ENCODE assay signal across 7 mouse cellular contexts in genomic region chr3:154327883-154328720, GRCm38 (mm10). TPM values are rescaled to one million over a fixed set of nuclear protein-coding genes. Genes with fewer than 3 reads are reported as not detected.
A peak's percentile ranks its signal among the peaks of the same experiment; 100 is the strongest.
DNase-seq lines count a peak whose midpoint lies in the region; ATAC-seq and TF ChIP-seq lines count a peak whose summit lies in the region.

No protein-coding gene starts in this region.

- H3K27me3 ChIP-seq in ES-Bruce4 (ENCODE audit: control insufficient read depth, insufficient read depth, low read length, poor library complexity, severe bottlenecking) = peaks cover 48% of the 10 kb centered on the region
- H3K27me3 ChIP-seq in G1E (ENCODE audit: insufficient read depth, low read length) = no peaks in the 10 kb centered on the region
- H3K27me3 ChIP-seq in heart, embryonic 14.5 days (ENCODE audit: control insufficient read depth, insufficient read depth, low read length) = peaks cover 89% of the 10 kb centered on the region
- H3K27me3 ChIP-seq in limb, embryonic 13.5 days = peaks cover 84% of the 10 kb centered on the region
- peaks cover 72% of the 10 kb centered on the region for H3K27me3 ChIP-seq in stomach, embryonic 15.5 days (replicated peaks)

- peak overlapping the region; percentile 64 for H3K4me3 ChIP-seq in ES-Bruce4 (ENCODE audit: low read depth, low read length)
- H3K4me3 ChIP-seq in G1E (ENCODE audit: low read depth, low read length) = peak overlapping the region; percentile 20; the same call in 1 of the 2 replicates
- peak overlapping the region; percentile 32 to 46; a peak in 3 of 4 replicates for H3K4me3 ChIP-seq in heart, embryonic 14.5 days (ENCODE audit: control insufficient read depth in 1 of 2, insufficient read depth in 1 of 2, low read depth in 1 of 2, low read length in 2 of 2)
- peak overlapping the region; percentile 47 for H3K4me3 ChIP-seq in limb, embryonic 13.5 days
- peak overlapping the region; percentile 40 for H3K4me3 ChIP-seq in stomach, embryonic 15.5 days (replicated peaks)

- DNase-seq in G1E (ENCODE audit: low spot score) (no peak), adipocyte (ENCODE audit: low spot score) (no peak)
- no peak for DNase-seq in left cerebral cortex, adult 11 months (ENCODE audit: low spot score)

- no peak overlapping the region for H3K27ac ChIP-seq in ES-Bruce4 (ENCODE audit: insufficient read depth, low read length)
- no peak overlapping the region for H3K27ac ChIP-seq in heart, embryonic 14.5 days (replicated peaks in 1 of 2; ENCODE audit: control insufficient read depth in 1 of 2, insufficient read depth in 1 of 2, low read depth in 2 of 2, low read length in 2 of 2)
- H3K27ac ChIP-seq in limb, embryonic 13.5 days = no peak overlapping the region
- no peak overlapping the region for H3K27ac ChIP-seq in stomach, embryonic 15.5 days

- WGBS in heart, embryonic 14.5 days = 1% methylated on average over 73 of the region's 86 CpGs
- under 1% methylated on average over 63 of the region's 86 CpGs for WGBS in limb, embryonic 13.5 days
- 1% methylated on average over 81 of the region's 86 CpGs for WGBS in stomach, embryonic 15.5 days

- no peaks in the 10 kb centered on the region for H3K9me3 ChIP-seq in ES-Bruce4 (replicated peaks; ENCODE audit: control insufficient read depth, insufficient read depth, low read length, poor library complexity, severe bottlenecking)
- H3K9me3 ChIP-seq in G1E (replicated peaks) = peaks cover 47% of the 10 kb centered on the region
- no peaks in the 10 kb centered on the region for H3K9me3 ChIP-seq in heart, embryonic 14.5 days (ENCODE audit: control insufficient read depth, low read length)
- no peaks in the 10 kb centered on the region for H3K9me3 ChIP-seq in limb, embryonic 13.5 days
- no peaks in the 10 kb centered on the region for H3K9me3 ChIP-seq in stomach, embryonic 15.5 days

- TF ChIP-seq POLR2A in ES-Bruce4 (IDR thresholded peaks at IDR 0.05; ENCODE audit: insufficient read depth, low read length) = no peak

- H3K4me1 ChIP-seq in ES-Bruce4 (ENCODE audit: control insufficient read depth, insufficient read depth, low read length) (no peaks in the 10 kb centered on the region), G1E (ENCODE audit: insufficient read depth, low read depth, low read length) (no peaks in the 10 kb centered on the region)
- H3K4me1 ChIP-seq in heart, embryonic 14.5 days (ENCODE audit: control insufficient read depth in 2 of 2, insufficient read depth in 2 of 2, low read length in 2 of 2) = peaks cover 4 to 13% of the 10 kb centered on the region in 2 experiments; a peak in 3 of 4 replicates
- H3K4me1 ChIP-seq in limb, embryonic 13.5 days = peaks cover 32% of the 10 kb centered on the region
- H3K4me1 ChIP-seq in stomach, embryonic 15.5 days = peaks cover 20% of the 10 kb centered on the region

- H3K36me3 ChIP-seq in ES-Bruce4 (ENCODE audit: control insufficient read depth, insufficient read depth, low read length, poor library complexity, severe bottlenecking) (no peaks in the 10 kb centered on the region), G1E (replicated peaks) (no peaks in the 10 kb centered on the region)
- no peaks in the 10 kb centered on the region for H3K36me3 ChIP-seq in heart, embryonic 14.5 days (ENCODE audit: control insufficient read depth, insufficient read depth, low read length)
- no peaks in the 10 kb centered on the region for H3K36me3 ChIP-seq in limb, embryonic 13.5 days
- no peaks in the 10 kb centered on the region for H3K36me3 ChIP-seq in stomach, embryonic 15.5 days

- peak overlapping the region; percentile 82 for H3K9ac ChIP-seq in ES-Bruce4 (ENCODE audit: low read depth, poor library complexity, severe bottlenecking)
- no peak overlapping the region for H3K9ac ChIP-seq in heart, embryonic 14.5 days (ENCODE audit: low read length)
- peak overlapping the region; percentile 63 for H3K9ac ChIP-seq in limb, embryonic 13.5 days
- no peak overlapping the region for H3K9ac ChIP-seq in stomach, embryonic 15.5 days

- peak overlapping the region; percentile 76 for H3K4me2 ChIP-seq in heart, embryonic 14.5 days (ENCODE audit: low read length)
- H3K4me2 ChIP-seq in limb, embryonic 13.5 days (replicated peaks) = peak overlapping the region; percentile 75
- H3K4me2 ChIP-seq in stomach, embryonic 15.5 days = peak overlapping the region; percentile 67

- no peak for TF ChIP-seq EP300 in ES-Bruce4 (IDR thresholded peaks at IDR 0.05; ENCODE audit: insufficient read depth, low read depth, low read length)

- ATAC-seq in G1E (ENCODE audit: extremely low read depth, insufficient number of reproducible peaks, low FRiP score, poor library complexity, severe bottlenecking) = no peak
- peak; percentile 56; the same call in 1 of the 2 replicates for ATAC-seq in heart, embryonic 14.5 days (ENCODE audit: insufficient number of reproducible peaks, insufficient read depth, low FRiP score, low read depth)
- peak; percentile 59; the same call in 1 of the 2 replicates for ATAC-seq in limb, embryonic 13.5 days (ENCODE audit: low FRiP score, low read depth)
- peak; percentile 51; the same call in 1 of the 2 replicates for ATAC-seq in stomach, embryonic 15.5 days (ENCODE audit: insufficient read depth, low FRiP score, low read depth)

- no peak for TF ChIP-seq CTCF in ES-Bruce4 (IDR thresholded peaks at IDR 0.05; ENCODE audit: low read depth, low read length)
- TF ChIP-seq CTCF in G1E (IDR thresholded peaks at IDR 0.05; ENCODE audit: low read depth, low read length) = no peak

RNA-seq across cellular contexts. Expression of gene Lhx8, which starts 2.4 kb away (rescaled TPM):
- not detected in 2 replicates for polyA plus RNA-seq in ES-Bruce4 (2011; ENCODE audit: insufficient read depth, insufficient read length, low read depth, missing spikeins)
- not detected in 2 replicates for total RNA-seq in G1E (2014; fragmentation: Nextera tagmentation)
- total RNA-seq in G1E (2017) = 0.16 TPM in 1 of 2 replicates, not detected in the other
- polyA plus RNA-seq in G1E (2012) = not detected in 2 replicates
- 0.23 and 0.38 TPM in 2 replicates for polyA plus RNA-seq in heart, embryonic 14.5 days (2014; fragmentation: Nextera tagmentation; extraction: Ambion mirVana)
- 1.5 and 1.8 TPM in 2 replicates for polyA plus RNA-seq in limb, embryonic 13.5 days (2015; fragmentation: Nextera tagmentation; extraction: Ambion mirVana)
- polyA plus RNA-seq in stomach, embryonic 15.5 days (2015; fragmentation: Nextera tagmentation; extraction: Ambion mirVana) = 0.22 and 0.24 TPM in 2 replicates

Comparison
In these comparisons a context has a peak if more than half of its experiments do, and no peak if none do; other contexts are left out.
1. H3K9ac ChIP-seq: peak in ES-Bruce4 (single experiment) and limb, embryonic 13.5 days (single experiment); none in heart, embryonic 14.5 days (single experiment) and stomach, embryonic 15.5 days (single experiment).
2. Peak in every context shown above with its lines, with median percentiles within 50 percentile points of each other: H3K4me3 ChIP-seq and H3K4me2 ChIP-seq.